Mouse (Mus musculus) urinary bladder, adult 18-20 months (tissue): Measurements from ENCODE around the gene Gjb2.

Experiments used
- DNase-seq, 2 experiments: peaks; one replicate each; pipeline ENCODE4 v3.0.0; 2022; ENCODE audit warnings: low spot score in 2 of 2, mixed read lengths in 2 of 2

The Gjb2 gene

DNA sequence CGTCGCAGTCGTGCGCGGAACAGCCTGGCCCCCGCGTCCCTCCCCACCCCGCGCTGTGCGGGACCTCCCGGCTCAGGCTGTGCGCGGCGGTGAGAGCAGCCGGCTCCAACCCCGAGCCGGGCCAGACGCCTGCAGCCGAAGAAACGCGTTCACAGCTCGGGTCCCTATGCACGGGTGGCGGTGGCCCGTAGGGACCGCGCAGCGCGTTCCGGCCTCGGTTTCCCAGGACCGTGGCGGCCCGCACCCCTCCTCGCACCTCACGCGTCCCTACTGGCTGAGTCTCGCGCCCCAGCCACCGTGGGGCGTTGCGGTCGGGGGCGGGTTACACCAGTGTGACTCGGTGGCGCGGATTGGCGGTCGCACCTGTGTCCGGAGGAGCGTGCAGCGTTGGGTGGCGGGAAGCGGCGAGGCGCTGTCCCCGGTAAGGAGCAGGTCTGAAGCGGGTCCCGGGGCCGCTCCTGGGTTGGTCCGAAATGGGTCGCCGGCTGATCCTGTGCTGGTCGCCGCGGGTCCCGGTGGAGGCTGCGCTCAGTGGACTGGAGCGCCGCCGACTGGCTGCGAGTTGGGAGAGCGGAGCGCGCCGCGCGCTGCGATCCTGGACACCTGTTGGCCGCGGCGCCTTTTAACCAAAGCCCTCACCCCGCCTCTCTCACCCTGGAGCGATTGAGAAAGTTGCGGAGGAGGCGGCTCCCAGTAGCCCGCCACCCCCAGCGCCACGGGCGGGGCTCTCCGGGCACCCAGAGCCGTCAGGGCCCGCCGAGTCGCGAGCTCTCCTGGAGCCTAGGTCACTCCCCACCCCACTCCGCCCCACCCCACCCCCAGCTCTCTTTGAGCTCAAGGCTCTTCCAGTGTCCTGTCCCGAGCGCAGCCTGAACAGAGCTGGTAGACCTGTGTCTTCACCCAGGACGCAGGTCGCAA is at the start of gene Gjb2:
Gene Gjb2 (minus strand): TSS at position 597 of the 918 bp plus-strand sequence.
- DNase-seq = peak in 1 of 2 experiments; percentile 66

- no peak for DNase-seq
Measured at GRCm38 (mm10) chr14:57145741-57146140, 41.2 kb upstream of the Gjb2 start.

GRCm38 (mm10) chr14:57135265-57135664 is 30.8 kb upstream of the Gjb2 start:
- DNase-seq = no peak

DNA sequence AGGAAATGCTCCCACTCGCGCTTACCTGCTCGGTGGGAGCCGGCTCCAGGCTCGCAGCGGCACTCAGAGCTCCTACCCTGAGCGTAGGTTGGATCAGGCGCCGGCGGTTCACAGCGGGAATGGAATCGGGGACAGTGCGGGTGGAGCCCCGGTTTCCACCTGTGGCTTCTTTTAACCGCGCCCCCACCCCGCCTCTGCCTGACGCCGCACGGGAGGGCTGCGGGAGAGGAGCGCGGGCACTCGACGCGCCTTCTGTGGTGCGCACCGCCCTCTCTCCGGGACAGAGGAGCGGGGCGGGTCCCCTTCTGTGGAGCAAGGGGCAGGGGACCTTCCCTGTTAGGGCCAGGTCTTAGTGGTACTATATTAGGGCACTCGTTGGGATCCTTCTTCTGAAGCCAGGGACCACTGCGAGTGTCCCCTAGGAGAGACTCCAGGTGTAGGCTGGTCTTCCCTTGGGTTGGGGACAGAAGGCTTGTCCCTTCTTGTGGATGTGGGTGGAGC is 28.7 kb upstream of the Gjb2 start, which contains the start of gene Gjb6:
Gene Gjb6 (minus strand): TSS at position 451 of the 501 bp plus-strand sequence.
- DNase-seq = peak; percentile 35 to 55

DNA sequence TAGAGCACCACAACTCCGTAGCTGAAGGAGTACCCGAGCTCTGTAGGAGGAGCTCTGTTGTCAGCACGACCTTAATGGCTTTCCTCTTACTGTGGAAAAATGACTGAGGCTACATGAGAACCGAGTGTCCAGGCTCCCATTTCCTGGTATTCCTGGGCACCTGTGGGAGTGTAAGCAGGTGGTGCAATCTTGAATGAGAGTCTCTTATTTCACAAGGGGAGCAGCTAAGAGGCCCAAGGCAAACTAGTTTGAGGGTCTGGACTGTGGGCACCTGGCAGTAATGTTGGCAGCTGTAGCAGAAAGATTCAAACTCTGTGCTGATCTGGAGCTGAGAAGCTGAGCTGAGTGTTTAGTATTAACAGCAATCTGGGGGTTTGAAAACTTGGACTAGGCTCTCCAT is 22.9 kb upstream of the Gjb2 start:
- DNase-seq = no peak

GRCm38 (mm10) chr14:57122295-57122694 is 17.8 kb upstream of the Gjb2 start:
- DNase-seq = no peak

- DNase-seq = no peak
Measured at GRCm38 (mm10) chr14:57115823-57116544, 11.5 kb upstream of the Gjb2 start, which contains the start of gene Gm4491. Gm4491 (minus strand) TSS chr14:57115883.

GRCm38 (mm10) chr14:57109194-57109593 is 4.7 kb upstream of the Gjb2 start:
- DNase-seq = no peak

- no peak for DNase-seq
Measured at GRCm38 (mm10) chr14:57107916-57108315, 3.4 kb upstream of the Gjb2 start.

DNA sequence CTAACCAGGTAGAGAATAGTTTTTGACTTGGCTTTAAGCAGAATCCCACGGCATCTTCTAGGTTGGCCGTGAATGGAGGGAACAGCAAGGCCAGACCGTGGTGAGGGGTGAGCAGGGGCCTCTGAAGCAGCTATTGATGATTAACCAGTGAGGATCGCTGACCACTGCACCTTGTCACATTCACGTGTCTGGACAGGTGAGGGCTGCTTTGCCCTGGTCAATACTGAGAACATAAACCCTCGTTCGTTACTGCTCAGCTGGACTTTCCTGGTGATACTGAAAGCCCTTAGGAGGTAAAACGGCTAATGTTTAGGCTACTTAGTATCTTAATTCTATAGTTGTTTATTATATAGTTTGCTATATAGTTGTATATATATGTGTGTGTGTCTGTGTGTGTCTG is 2.6 kb upstream of the Gjb2 start:
- DNase-seq = no peak

- no peak for DNase-seq
Measured at GRCm38 (mm10) chr14:57105721-57106120, 1.2 kb upstream of the Gjb2 start.

DNA sequence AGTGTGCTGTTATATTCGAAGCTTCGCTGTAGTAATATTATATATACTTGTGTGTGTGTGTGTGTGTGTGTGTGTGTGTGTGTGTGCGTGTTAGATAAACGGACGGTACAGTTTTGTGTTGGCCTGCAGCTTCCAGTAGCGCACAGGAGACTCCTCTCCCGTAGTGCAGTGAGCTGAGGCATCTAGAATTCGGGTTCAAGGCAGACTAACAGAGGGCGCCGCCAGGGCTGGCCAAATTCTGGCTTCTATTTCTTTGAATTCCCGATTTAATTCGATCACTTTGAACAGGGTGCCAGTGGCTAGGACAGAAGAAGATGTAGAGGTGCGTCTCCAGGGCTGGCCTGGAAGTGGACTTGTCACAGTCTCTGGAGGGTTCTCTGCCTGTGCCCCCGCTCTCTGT is 609 bp upstream of the Gjb2 start:
- no peak for DNase-seq

DNA sequence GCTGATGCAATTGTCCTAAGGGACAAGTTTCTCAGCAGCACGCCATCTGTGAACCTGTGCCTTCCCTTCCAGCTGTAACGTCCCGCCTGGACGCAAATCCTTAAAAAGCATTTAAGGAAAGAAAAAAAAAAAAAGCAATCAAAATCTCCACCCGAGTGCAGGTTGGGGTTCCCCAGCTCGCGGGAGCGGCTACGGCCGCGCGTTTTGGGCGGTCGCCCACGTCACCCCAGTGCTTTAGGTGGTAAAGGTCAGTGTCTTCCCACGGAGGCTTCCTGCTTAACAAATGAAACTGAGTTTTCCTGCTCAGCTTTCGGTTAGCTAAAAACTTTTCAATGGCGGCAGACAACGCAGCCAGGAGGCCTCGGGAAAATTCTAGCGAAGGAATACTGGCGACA is 794 bp downstream of the Gjb2 start:
- DNase-seq = no peak

- no peak for DNase-seq
Measured at GRCm38 (mm10) chr14:57103121-57103520, 1.4 kb downstream of the Gjb2 start.

- no peak for DNase-seq
Measured at GRCm38 (mm10) chr14:57101623-57102022, 2.9 kb downstream of the Gjb2 start.

GRCm38 (mm10) chr14:57095855-57096254 is 8.6 kb downstream of the Gjb2 start:
- DNase-seq = no peak

GRCm38 (mm10) chr14:57093029-57093428 is 11.5 kb downstream of the Gjb2 start:
- DNase-seq = no peak

DNA sequence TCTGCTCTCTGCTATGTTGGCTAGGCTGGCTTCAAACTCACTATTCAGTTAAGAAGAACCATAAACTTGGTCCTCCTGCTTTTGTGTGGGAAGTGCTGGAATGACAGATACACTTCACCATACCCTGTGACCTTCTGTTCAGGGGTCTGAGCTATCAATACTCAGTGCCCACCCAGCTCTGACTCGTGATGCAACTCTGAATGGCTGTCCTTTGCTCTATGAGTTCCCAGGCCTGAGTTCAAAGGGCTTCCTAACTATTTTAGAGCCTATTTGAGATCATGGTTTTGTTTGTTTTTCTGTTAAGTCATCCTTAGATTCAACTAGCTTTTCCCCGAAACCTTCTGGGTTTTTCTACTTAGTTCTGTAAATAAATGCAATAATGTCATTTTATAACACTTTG is 14.5 kb downstream of the Gjb2 start:
- DNase-seq = no peak

DNA sequence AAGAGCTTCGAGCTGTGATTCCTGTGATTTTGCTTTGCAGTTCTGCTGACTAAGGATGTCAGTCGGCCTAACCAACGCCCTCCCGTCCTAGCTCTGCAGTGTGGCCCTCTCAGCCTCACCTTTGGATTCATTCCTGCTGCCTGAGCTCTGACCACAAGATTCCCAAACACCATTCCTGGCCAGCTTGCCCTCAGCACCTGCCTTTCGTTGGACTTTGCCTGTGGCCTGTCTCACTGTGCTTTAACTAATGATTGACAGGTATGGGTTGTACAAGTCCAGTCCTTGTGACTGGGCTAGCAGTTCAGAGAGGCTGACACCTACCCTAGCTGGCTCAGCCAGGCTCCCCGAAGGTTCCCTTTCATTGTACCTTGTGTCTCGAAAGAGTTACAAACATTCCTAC is 15.4 kb downstream of the Gjb2 start:
- DNase-seq = no peak

DNA sequence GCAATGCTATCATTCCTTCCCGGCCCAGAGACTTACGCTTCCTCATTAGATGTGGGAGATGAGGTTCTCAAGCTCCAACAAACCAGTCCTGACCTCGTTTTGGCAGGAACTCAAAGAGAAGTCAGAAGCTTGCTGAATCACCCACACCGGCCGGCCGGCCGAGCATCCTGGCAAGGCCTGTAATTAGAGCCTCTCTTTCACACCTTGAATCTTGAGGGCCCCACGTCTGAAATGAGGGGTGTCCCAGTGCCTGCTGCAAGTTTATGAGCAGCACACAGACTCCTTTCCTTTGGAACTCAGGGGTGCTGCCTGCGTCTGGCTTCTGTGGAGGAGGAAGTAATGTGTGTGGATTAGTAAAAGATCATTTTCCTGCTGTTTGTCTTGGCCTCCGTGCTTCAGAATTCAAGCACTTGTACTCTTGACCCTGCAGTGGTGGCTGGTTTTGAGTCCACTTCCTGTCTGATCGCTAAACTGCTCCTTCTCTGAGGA is 20.3 kb downstream of the Gjb2 start:
- no peak for DNase-seq

- no peak for DNase-seq
Measured at GRCm38 (mm10) chr14:57082863-57083262, 21.6 kb downstream of the Gjb2 start.

GRCm38 (mm10) chr14:57075537-57075936 is 29.0 kb downstream of the Gjb2 start:
- DNase-seq = no peak
